Mouse (Mus musculus): ENCODE data around the gene Phf24.

GRCm38 (mm10) chr4:42900878-42901277 is 15.6 kb upstream of the Phf24 start:
- no peak for TF ChIP-seq POLR2A (IDR thresholded peaks at IDR 0.05; ENCODE audit: borderline replicate concordance, extremely low read depth, insufficient read depth, insufficient read length, poor library complexity, severe bottlenecking)
- no peak for TF ChIP-seq CTCF (IDR thresholded peaks at IDR 0.05; ENCODE audit: borderline replicate concordance, extremely low read depth, insufficient read depth, insufficient read length)

All from brain, embryonic 14.5 days (tissue).